Mouse (Mus musculus): ENCODE measurements around the gene Cyp26b1.

- TF ChIP-seq GATA1 (IDR thresholded peaks at IDR 0.05; ENCODE audit: low read length) (no peak), TAL1 (IDR thresholded peaks at IDR 0.05; ENCODE audit: low read length) (no peak)
Measured at GRCm38 (mm10) chr6:84524901-84525601, 68.7 kb downstream of the Cyp26b1 start.
